Mouse (Mus musculus): ENCODE results near the gene Tas2r135.

The Tas2r135 gene

DNA sequence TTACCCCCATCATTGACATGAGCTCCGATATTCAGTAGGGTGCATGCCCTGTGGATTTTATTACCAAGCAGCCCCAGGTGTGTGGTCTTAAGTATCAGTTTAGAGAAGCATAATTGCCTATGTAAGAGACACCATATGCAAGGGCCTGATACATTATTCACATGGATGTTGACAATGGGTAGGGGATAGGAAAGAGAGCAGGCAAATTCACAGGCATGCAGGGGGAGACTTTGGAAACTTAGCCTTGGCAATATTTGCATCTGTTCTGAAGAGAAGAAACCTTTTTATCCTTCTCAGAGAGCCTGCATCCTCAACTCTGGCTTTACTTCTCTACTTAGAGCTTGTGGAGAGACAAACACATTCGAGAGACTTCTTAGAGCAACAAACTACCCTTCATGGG, at the start of gene Tas2r135:
Gene Tas2r135 (plus strand): TSS at position 301 of the 400 bp plus-strand sequence.
- DNase-seq (ENCODE audit: low spot score): no peak

DNA sequence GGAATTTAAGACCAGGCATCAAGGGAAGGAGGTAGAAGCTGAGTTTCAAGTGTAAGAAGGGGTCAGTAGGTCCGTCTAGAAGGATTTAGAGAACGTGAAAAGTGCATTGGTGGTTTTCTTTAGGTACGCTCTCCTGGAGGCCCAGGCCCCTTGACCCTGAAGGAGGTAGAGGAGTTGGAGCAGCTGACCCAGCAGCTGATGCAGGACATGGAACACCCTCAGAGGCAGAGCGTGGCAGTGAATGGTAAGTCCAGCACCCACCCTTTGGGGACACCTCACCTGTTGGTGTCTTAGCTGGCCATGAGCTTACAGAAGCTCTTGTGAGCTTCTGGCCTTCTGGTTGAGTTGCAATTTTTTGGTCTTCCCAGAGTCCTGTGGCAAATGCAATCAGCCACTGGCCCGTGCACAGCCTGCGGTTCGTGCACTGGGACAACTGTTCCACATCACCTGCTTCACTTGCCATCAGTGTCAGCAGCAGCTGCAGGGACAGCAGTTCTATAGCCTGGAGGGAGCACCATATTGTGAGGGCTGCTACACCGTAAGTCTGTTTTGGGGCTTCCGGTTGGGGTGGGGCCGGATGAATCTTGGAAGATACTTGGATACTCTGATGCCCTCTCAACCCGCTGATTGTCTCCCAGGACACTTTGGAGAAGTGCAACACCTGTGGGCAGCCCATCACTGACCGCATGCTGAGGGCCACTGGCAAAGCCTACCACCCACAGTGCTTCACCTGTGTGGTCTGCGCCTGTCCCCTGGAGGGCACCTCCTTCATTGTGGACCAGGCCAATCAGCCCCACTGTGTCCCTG, 49.2 kb upstream of the Tas2r135 start:
- no peak for DNase-seq (ENCODE audit: low spot score)

DNA sequence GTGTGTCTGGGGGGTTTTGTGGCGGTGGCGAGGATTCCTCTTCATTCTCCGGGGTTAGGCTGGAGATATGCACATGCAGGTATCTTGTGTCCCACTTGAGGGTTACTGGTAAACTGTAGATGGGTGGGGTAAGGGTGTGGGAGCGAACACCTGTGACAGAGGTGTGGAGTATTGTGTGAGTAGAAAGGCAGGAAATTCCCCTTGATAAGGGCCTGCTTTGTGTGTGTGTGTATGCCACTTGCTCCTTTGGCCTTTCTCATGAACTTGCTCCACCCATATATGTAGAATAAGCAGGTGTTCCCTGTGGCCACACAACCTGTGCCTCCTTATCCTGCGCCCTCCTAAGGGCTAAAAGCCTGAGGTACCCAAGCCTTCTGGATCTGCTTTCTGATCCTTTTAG, 48.3 kb upstream of the Tas2r135 start:
- DNase-seq (ENCODE audit: low spot score): no peak

DNA sequence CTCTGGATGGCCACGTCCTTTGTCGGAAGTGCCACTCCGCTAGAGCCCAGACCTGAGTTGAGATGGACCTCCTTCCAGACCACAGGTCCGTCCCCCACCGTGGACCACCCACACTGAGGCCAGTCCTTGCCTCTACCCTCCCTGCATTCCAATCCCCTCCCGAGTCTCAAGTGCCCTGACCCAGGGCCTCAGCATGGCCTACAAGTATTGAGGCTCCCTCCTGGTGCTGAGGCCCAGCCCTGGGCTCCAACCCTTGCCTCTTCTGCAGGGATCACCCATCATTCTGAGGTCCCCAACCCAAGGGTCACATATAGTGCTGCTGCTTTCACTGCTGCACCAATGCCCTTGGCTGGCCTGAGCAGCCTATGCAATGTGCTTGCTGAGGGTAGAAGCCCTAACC, 47.3 kb upstream of the Tas2r135 start:
- no peak for DNase-seq (ENCODE audit: low spot score)

DNA sequence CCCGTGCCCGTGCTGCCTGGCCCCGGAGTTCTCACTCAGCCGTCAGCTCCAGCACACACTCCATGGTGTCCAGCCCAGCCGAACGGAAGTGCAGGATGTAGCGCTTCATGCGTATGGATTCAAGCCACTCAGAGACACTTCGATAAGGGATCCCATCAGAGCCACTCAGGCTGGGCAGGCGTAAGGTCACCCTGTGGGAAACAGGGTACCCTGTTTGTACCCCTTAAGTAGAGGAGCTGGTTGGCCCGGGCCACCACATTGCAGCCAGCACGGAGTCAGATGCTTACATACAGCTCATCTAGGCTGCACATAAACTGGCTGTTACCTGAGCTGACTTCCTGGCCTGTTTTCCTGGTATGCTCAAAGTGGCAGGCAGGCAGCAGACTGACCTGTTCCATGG, 46.3 kb upstream of the Tas2r135 start:
- DNase-seq (ENCODE audit: low spot score): no peak

DNA sequence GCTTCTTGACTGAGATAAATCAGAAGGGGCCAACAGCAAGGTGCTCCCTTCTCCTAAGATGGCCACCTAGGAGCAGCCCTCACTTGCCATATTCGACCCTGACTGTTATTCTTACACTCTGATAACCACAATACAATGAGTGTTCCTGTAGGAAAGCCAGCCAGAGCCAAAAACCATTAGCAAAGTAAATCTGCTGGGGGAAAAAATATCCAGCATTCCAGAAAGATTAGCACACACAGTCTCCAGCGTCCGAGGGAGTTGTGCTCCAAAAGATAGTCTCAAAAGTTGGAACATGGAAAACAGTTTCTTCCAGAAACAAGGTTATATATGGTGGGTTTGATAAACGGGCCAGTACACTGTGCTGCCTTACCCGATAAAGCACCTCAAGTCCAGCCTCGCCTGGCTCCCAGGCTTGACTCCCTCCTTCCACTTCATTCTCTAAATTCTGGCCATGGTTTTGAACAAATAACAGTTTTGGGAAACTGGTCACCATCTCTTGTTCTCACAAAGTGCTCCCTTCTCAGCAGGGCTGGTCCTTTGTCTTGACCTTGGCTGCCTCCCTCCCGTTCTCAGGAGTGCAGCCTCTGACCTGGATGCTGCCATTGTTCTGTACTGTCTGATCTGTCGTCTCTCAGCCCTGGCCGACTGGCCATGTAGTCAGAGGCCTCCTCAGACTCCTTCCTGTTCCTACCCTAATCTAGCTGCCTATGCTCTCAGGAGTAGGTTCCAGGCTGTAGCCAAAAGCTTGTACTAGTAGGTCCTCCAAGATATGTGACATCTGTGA, 45.7 kb upstream of the Tas2r135 start:
- DNase-seq (ENCODE audit: low spot score): no peak

DNA sequence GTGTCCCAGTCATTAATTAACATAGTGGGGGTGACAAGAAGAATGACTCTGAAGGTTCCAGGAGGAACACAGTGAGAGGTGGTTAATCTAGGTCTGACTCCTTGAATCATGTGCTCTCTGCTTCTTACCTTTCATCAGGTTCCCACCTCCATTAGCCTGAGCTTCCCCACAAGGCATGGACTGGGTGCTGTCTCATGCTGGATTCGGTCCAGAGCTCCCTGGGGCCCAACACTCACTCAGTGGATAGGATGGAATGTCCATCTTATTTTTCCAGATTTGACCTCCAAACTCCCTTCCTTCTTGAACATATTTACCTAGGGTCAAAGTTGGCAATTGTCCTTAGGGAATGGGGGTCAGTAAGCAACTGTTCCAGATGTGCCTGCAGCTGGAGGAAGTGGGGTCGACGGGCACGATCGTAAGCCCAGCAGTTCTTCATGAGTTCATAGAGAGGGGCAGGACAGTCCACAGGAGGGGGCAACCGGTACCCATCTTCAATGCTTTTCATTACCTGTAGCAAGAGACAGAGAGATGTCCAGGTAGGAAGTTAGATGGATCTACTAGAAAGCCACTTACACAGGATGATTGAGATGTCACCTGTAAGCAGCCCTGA, 44.9 kb upstream of the Tas2r135 start:
- DNase-seq (ENCODE audit: low spot score): no peak

DNA sequence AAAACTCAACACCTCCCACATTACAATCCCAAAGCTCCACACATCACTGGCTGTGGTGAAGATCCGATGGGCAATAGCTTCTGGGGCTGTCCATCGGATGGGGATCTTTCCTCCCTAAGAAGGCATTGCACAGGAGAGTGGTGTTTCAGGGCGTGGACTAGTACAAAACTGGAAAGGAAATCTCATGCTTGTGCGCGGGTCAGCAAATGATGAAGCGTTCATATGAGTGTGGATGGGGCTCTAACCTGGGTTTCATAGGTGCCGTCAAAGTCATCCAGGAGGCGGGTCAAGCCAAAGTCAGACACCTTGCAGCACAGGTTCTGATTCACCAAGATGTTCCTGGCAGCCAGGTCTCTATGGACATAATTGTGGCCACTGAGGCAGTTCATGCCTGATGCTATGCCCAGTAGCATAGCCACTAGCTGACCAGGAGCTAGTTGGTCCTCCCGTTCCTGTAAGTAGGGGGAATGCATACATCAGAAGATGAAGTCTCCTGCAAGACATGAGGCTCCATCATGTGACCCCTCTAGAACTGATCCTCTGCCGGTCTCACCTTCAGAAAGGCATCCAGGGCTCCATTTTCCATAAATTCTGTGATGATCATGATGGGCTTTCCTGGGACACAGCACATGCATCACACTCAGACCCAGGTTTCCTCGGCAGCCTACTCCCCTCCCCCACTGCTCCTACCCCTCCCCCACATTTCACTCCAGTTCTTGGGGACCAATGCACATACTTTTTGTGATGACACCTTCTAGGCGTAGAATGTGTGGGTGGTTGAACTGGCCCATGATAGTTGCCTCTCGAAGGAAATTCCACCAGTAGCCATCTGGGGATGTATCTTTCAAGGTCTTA, 44.0 kb upstream of the Tas2r135 start:
- no peak for DNase-seq (ENCODE audit: low spot score)

DNA sequence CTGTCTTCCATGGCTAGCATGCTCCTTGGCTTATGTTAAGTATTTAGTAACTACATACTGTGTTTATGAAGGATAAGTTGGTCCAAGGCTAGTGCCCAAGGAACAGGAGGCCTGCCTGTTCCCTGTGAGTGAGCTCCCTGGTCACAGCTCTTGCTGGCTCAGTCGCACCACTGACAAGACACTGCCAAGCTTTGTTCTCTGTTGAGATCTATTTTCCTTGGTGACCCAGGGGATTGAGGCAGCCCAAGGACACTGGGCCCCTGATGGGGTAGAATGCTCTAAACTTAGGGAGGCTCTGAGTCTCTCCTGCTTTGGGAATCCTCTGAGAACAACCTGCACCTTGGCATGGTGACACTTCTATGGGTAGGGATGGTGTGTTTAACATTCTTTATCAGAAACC, 43.2 kb upstream of the Tas2r135 start:
- no peak for DNase-seq (ENCODE audit: low spot score)

DNA sequence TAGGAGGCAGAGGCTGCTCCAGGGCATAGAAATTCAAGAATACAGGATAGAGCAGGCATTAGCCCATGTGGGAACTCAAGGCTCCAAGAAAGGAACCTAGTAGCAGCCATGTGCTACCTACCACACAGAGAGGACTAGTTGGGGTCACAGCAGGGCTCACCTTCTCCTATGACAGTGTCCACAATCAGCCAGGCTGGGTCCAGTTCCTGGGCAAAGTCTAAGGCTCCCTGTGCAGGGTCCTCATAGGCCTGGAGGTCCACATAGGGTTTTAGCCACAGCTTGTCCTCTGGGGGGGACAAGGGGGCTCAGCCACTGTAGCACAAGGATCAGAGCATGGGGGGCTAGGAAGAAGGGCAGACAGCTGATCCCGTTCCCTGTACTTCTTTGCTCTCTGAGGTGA, 42.7 kb upstream of the Tas2r135 start:
- DNase-seq (ENCODE audit: low spot score): no peak

DNA sequence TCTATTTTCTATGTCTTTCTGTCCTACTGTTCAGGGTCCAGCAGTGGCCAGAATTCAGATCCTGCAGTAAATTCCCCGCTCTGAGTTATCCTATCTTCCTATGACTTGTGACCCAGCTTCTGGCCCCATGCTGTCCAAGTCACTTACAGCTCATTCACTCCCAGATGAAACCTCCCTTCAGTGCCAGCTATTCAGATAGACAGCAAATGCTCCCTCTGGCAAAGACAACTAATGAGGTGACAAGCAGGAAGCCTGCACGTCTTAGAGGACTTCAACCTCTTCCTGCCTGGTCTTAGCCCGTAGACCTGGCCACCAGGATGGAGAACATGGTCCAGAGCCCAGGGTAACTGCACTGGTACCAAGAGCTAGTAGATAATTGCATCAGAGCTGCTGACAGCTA, 42.3 kb upstream of the Tas2r135 start:
- no peak for DNase-seq (ENCODE audit: low spot score)

DNA sequence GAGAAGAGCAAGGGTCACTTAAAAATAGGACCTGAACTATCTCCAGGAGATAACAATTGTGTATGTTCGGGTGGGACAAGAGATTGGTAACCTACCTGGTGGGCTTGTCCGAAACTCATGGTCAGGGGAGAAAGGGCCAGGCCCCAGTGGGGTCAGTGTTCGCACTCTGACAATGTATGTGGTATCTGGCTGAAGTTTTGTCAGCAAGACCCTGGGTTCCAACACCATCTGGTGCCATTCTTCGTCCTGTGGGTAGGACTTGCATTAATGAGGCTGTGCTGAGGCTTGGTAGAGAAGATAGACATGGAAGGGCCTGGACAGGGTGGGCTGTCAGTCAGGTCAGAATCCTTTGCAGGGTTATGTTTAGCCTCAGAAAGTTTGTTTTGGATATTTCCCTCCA, 41.2 kb upstream of the Tas2r135 start:
- no peak for DNase-seq (ENCODE audit: low spot score)

DNA sequence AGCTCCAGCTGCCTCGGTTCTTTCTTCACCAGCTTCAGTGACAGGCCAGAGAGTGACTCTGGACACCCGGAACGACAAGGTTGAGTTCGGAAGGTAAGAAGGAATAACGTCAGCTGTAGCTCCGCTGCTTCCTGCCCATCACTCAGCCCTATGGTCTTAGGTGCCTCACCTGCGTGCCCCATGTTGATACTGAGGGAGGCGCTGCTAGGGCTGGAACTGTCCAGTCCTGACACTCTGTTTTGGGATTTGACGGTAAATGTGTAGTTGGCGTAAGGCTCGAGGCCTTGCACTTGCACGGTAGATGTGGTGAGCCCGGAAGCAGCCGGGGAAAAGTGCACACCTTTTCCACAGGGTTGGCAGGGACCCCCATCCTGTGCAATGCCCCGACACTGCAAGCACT, 40.6 kb upstream of the Tas2r135 start:
- no peak for DNase-seq (ENCODE audit: low spot score)

DNA sequence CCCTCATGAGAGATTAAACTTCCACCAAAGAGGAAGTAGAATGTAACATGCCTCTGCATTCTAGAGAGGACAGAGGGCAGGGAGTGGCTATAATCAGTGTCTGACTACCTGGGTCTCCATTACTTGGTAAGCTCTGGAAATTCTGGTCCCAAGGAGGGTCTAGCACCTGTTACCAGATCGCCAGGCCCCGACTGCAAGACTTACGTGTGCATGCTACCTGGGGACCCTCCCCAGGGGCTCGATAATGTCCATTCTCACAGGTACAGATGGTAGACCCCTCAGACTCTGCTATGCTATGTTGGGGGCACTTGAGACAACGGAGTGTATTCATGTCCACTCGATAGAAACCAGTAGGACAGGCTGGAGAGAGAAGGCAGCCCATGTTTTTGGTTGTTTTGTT, 40.0 kb upstream of the Tas2r135 start:
- no peak for DNase-seq (ENCODE audit: low spot score)

DNA sequence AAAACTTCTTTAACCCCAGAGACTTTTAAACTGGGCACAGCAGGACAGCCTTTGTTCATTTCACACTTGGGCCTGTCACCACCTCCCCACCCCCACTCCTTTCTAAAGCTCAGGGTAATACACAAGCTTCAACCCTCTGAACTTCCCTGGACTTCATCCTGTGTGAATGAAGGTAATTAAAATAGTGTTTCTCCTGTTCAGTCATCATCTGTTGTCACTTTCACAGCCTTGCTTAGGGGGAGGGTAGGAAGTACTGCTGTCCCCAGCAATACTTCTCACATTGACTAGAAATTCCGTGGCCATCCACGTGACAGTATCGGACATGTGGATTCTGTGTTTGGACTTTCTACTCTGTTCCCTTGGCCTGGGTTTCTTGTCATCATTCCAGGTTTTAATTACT, 35.4 kb upstream of the Tas2r135 start:
- DNase-seq (ENCODE audit: low spot score): no peak

DNA sequence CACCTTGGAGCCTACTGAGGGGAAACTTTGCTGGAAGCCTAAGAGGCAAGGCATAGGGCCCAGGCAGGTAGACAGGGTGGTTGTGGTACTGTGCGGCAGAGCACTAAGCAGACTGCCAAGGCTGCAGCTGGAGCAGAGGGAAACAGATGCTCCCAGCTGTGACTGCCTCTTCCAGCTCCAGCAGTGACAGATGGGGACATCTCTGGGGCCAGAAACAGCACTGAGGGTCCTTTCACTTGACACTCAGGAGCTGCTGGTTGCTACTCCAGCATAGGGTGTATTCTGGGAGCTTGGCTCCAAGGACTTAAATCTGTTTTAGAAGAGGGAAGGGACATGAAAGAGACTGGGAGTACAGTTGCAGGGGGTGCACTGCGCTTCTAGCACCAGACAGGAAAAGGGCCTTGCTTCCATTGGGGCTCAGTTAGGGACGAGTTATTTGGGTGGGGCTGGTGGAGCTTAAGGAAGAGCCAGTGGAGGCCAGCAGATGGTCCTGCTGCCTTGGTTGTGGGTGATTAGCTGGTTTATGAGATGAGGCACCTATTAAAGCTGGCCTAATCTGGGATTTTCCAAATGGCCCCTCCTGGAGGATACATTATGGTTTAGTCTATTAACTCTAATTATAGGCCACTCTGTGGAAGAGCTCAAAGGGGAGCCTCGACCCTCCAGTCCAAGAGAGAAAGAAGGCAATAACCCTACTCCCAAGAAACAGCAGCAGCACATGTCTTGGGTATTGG, 34.4 kb upstream of the Tas2r135 start:
- DNase-seq (ENCODE audit: low spot score): peak; percentile 55

DNA sequence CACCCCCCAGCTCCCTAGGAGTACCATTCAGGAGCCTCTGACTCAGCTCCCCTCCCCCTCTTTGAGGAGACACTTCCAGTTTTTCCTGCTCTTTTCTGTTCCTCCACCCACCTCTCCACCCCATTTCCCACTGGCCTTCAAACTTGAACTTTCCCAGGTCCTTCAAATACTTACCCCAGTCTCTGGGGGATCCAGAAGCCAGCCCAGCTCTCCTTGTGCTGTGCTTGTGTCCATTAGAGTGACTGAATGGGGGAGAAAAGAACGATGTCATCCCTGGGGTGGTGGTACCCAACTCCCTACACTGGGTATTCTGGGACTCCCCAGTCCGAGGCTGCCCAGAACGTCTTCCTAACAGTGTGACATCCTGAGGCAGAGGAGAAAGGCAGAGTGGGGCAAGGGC, 33.2 kb upstream of the Tas2r135 start:
- no peak for DNase-seq (ENCODE audit: low spot score)

DNA sequence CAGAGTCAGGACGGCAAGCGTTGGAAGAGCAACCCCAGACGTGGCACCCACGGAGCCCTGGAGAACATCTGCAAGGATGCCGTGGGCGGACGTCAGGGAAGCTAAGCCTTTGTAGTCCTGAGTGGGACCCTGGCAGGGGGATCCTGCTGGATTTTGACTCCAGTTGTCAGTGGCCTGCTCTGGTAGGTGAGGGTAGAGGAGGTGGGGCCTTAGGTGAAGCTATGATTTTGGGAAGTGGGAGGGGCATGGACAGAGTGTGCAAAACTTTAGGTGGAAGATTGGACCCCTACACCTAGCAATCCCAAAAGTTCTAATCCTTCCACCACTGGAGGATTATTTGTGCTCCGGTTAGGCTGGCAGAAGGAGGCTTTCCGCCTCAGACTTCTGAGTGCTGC, 32.8 kb upstream of the Tas2r135 start:
- DNase-seq (ENCODE audit: low spot score): no peak

DNA sequence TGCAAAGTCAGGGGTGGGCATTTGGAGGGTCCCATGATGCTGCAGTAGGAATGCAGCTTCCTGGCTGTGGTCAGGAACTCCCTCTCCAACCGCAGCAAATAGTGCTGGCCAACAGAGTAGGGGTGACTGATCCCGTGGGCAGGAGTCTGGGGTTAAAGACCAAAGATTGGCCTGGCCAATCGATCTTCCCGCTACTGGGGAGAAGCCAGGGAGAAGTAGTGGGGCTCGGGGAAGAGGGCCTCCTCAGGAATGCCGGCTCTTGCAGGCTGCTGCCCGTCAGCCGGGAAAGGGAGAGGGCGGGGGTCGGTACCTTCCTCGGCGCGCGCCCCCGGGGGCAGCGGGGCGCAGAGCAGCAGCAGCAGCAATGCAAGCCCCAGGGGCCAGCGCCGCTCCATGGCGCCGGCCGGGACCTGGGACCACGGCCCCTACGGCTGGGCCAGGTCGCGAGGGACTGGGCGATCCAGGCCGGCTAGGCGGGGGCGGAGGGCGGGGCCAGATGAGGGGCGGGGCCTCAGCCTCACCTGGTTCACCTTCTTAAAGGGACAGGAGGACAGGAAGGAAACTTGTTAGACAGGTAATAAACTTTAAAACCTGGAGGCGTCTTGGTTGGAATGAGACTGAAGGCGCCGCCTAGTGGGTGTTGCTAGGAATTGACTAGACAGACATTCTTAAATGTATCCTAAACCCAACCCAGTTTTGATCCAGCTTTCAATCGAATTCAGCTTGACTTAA, 32.3 kb upstream of the Tas2r135 start, which contains the start of gene Epha1:
Gene Epha1 (minus strand): TSS at position 453 of the 732 bp plus-strand sequence.
- peak; percentile 74 for DNase-seq (ENCODE audit: low spot score)

DNA sequence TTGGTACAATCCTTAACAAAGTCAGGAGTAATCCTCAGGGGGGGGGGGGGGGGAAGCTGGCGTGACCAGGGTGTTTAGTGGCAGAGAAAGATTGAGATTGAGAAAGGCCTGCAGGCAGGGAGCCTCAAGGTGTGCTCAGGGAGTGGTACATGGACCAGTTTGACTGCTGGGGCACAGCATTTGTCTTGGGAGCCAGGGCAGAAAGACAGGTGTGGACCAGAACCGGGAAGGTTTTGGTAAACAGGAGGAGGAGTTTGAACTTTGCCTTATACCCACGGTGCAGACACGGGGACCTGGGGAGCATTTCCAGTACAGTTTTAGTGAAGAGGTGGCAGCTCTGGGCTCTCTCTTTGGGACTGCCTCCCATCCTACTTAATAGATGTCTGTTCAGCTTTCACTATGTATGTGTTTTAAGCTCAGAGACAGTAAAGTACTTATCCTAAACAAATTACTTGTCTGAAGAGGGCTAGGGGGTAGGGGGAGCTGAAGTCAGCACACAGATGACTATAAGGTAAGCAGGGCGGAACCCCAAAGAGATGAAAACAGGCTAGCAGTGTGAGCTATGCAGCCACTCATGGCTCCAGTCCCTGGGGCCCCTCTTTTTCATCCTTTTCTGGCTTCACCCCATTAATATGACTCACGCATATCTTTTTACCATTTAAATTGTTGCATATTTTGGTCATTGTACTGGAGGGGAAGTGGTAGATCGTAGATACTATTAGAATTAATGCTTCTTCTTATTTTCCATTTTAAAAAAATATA, 31.4 kb upstream of the Tas2r135 start:
- no peak for DNase-seq (ENCODE audit: low spot score)
